Mouse (Mus musculus): ENCODE measurements at regions not wholly inside any gene's neighbourhood (a gene's known extent, or its start where the extent isn't known, plus 50 kb on each side); places are given as distances from the start of the nearest gene placed in this dataset.

DNA sequence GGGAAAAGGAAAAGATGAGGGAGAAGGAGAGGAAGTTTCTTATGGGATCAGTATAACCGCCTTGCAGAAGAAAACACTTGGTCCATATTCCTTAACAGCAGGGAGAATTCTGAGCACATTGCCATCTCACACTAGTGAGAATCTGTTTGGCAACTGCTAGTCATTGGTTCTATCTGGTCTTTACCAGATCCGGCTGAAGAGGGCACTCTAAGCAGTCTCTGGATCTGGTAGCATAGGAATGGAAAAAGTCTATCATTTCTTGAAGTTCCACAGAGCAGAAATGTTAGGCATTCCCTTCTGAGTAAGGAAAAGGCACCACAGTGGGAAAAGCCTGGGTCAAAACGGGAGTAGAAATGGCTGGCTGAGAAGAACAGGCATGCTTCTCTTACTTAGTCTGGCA is 315.4 kb upstream of the Apob start:
- no peak for DNase-seq

DNA sequence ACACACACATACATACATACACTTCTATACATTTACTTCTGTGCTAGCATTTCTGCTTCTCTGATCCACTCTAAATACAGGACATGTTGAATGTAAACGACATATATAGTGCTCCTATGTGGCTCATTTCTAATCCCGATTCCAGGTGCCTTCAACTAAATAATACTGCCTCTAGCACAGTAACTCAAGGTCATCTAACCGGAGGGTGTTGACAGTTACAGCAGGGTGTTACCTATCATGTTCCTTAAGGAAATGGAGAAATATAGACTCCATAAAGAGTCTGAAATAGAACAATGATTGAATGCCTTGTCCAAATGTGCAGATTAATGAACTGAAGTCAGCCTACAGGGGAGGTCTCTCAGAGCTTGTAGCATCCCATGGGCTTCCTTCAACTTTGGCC is 307.3 kb upstream of the Apob start:
- no peak for DNase-seq

DNA sequence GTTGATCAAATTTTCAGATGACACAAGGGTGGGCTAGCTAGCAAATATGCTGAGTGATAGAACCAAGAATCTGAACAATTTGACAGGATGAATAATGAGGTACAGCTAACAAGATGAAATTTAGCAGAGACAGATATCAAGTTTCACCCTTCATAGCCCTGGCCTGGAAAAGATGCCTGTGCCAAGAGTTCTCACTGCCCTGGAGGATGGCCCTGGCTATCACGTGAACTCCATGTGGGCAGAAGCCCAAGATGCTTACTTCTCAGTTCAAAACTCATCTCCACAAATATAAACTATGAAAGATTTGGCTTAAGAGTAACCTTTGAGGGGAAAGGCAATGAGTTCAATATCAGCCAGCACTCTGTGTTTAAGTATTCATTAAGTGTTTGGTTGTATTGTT is 306.9 kb upstream of the Apob start:
- DNase-seq = no peak

DNA sequence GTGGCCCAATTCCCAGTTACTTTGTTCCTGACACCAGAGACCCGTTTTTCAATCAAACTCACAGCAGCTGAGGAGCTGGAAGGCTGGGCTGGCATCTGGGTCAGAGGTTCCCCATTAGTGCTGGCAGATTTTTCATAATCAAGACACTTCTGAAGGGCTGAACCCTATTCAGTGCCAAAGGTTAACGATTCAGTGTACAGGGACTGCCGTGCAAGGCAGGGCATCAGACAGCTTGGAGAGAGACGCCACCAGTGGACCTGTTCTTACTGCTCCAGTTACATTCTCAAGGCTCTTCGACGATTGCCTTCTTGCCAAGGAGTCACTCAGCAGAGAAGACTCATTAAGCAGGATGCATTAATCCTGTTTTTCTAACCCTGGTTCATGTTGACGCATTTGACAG is 285.5 kb upstream of the Apob start:
- DNase-seq = no peak

DNA sequence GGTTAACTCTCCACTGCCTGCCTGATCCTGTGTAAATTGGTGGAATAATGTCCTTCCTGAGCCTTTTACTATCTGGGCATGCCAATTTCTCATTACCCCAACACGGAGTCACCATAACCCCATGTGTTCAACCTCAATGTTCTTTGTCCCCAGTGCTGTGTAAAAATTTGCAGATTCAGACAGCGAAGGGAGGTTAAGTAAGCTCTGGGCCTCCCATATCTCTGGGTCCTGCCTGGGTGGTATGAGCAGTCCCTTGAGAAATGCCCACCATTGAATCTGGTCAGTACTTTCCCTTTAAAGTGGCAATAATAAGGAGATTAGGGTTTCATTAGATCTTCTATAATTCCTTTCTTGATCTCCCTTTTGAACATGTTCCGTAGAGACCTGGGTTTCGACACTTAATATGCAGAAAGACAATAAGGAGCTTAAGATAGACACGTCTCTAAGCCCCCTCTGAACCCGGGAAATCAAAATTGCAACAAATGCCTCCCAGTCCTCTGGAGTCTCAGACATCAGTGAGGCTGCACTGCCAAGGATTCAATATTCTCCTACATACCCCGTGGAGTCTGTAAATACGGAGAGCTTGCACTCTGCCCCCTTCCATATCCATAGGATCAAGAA is 279.0 kb upstream of the Apob start:
- no peak for DNase-seq

DNA sequence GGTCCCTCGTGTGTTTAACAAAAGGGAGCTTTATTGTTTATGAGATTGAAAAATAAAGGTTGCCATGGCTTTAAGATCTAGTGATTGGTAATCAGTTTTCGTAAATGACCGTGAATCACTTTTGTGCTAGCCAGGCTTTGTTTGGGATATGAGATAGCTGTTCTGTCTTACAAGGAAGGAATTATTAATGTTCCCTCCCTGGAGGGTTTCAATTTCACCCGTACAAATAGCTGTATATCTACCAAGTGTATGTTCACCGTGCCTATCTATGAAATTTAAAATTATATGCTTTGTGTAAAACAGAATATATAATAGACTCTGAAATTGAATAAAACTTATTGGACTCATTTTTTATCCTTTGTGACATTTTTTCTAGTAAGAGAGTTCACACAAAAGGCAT is 268.3 kb upstream of the Apob start:
- DNase-seq = no peak

DNA sequence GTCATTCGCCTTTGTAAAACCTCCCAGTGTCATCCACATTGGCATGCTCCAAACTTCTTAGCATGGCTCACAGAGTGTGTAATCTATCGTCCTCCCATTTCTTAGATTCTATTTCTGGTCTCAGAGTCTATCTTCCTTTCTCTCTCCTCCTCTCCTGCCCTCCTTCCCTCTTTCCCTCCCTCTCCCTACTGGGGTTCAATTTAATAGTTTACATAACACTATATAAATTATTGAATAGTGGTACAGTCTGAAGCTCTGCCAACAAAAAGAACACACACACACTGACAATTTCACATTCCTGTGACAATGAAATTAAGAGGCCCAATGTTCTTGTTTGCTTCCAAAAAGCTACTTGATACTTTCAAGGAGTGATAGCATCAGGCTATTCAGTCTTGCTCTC is 267.6 kb upstream of the Apob start:
- DNase-seq = no peak

DNA sequence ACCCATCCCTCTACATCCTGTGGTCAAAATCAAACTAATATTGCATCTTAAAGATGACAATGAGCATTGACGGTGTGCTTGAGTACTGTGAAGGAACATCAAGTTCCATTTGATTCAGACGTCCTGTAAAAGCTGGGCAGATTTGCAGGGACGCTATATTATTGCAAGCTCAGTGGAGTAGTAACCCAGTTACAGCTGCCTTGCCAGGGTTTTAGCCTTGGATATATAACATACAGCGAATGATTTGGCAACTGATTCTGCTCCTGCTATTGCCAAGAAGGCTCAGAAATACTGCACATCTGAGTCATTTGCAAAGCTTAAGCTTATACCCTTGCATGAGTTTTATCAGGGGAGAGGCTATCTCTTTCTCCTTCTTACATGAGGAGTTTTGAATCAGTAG is 262.4 kb upstream of the Apob start:
- no peak for DNase-seq

DNA sequence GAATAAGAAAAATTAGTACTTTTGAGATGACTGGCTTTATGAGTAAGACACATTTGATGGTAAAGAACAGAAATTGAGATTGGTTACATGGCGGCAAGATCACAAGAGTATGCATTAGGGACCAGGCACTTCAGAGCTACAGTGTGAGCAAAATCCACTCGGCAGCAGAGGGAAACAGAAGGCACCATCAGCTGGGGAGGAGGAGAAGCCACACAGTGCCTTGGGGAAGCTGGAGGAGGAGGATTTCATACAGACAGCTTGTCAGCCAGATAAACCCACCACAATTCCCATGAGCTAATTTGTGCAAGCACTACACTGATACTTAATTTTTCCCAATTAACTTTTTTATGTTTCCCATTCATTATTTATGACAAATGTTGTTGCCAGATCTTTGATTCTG is 258.9 kb upstream of the Apob start:
- DNase-seq = no peak

DNA sequence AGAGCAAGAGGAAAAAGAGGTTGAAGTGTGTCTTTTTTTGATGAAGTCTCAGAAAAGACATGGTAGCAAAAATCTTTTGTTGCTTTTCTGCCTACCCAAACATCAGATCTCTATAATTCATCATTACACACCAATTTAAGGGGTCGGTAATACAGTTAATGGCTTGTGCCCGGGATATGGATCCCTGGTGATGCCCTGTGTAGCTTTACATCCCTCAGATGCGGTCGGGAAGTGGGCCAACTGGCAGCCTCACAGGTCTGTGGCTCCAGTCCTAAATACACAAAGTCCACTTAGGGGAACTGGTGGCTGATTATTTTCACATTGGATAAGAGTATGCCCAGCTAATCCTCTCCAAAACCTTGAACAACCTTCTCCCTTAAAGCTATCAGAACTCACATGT is 258.4 kb upstream of the Apob start:
- no peak for DNase-seq

DNA sequence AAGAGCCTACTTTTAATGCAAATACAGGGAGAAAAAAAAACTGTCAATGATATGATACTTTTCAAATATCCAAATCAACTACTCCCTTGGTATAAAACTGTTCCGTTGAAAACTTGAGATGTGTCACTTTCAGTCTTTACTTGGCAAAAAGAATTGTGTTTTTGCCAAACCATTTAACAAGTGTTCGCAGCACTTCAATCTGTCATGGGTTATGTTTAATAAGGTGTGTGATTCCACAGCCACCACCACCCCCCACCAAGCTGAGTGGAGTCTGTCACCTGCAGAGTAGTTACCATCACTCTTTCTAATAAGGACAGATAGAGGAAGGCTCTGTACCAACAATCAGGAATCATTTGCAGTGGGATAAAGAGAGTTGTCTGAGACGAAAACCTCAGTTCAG is 252.5 kb upstream of the Apob start:
- DNase-seq = no peak

DNA sequence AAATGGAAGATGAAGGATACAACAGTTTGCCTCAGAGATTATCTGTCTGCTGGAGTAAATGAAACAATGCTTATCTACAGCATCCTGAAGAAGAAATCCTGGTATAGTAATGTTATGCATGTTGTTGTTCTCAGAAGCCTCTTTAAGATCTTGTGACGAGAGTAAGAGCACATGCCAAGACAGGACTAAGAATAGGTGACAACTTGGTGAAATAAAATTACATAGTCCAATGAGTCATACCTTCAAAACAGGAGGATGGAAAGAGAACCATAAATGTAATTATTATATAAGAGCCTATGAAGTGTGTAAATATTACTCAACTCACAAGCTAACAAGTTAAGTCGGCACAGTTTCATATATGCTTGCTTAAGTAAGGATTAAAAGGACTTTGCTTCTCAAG is 239.4 kb upstream of the Apob start:
- no peak for DNase-seq

DNA sequence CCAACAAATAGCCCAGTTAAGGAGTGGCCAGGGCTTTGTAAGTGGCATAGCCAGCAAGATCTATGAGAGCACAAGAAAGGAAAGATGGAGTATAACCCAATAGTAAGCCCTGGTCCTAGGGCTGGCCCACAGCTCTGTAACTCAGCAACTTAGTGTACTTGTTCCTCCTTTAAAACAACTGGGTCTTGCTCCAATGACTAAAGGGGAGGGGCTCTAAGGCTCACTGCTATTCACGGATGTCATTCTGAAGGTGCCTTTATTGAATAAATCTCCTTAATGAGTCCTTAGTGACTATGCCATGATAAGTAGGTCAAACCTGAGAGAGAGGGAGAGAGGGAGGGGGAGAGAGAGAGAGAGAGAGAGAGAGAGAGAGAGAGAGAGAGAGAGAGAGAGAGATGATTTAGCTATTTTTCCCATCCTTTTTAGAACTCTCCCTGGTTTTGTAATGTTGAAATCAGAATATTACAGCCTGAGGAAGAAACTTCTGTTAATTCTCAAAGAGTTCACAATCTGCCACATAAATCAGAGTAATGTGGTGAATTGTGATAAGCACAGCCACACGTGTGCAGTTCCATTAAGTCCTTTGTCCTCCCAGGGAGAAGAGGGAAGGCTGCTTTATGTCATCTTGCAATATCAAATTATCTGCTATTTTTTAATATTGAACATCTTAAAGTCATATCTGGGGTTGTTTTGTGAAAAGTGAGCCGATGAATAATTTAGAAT is 238.7 kb upstream of the Apob start:
- no peak for DNase-seq

DNA sequence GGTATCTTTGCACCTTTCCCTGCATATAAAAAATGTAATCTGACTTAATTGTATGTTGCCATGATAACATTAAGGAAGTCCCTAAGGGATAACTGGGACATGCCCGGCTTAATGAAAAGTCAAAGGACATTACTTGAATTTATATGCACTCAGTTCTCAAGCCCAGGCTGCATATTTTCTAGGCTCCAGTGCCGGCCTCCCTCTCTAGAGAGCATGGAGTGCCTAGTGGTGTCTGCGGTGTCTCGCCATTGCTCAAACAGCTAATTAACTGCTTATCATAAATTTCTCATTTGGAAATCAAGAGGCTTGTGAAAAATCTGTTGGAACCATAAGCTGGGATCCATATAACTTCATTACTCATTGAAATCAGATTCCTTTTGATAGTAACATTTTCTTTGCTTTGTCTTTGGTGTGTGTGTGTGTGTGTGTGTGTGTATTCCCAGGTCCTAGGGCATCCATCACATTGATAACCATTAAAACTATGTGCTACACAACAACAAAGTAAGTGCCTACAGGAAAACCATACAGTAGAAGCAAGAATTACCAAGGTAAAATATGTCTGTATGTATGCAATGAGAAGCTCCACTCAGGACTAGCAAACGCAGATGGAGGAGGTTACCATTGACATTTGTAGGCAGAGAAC is 238.0 kb upstream of the Apob start:
- DNase-seq = no peak

DNA sequence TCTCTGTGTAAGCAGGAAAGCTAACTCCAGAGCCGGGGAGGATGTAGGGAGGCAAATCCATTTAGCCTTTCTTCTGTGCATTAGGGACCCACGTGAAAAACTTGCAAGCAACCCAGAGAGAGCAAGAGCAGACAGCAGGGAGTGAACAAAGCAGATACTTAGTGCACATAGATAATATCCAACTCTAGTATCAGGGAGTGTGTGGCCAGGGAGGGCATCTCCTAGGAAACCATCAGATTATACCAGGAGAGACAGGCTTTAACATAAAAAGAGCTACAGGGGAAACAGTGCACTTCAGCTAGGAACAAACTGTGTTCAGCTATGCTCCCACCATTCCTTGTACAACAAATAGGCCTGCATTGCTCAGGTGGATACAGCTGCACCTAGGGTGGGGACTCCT is 230.7 kb upstream of the Apob start:
- DNase-seq = no peak

DNA sequence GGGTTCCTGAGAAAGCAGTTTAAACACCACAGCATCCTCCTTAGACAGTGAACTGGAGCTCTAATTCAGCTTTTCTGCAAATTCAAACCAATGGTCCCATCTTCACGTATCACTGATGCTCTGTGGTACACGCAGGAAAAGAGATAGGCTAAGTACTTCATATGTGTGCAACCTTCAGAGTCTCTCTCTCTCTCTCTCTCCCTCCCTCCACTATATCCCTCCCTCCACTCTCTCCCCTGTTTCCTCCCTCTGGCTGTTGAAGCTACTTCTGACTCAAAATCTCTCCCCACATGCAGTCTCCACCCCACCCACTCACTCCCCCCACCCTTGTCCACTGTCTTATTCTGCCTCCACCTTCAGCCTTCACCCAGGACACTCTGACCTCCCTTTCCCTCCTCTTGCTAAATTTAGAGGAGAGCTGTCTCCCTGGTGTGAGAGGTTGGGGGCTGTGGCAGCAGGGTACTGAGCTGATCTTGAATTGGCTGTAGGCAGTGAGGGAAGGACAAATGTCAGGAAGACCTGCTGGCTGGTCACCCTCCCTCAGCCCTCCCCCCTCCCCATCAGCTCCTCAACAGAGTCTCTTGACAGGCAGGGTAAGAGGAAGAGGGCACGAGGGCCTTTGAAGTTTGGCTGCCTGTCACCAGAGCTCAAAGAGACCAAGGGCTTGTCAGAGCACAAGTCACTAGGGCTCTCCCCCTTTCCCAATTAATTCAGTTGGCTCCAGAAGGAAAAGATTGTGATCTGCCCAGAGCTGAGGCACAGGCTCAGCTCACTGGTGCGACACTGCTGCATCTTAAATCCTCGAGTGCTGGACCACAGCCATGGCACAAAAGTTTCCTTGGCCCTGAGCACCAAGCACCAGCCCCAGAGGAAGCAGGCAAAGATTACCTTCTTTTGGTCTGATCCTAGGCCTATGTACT is 227.9 kb upstream of the Apob start:
- DNase-seq = no peak

DNA sequence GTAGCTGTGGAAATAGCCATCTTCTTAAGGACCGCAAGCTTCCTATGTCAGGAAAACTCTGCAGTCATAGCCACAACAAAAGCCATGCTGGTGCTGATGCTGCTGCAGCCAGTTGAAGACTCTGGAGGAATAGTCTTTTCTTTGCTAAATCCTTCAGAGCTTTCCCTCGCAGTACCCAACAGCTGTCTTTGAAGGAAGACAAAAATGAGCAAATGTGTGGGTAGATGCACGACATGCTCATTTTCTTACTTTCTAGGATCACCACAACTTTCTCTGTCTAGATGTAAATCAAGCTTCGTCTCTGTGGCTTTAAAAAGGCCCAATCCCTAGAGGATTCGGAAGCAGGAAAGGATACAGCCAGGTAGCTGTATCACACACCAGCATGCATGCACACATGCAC is 222.6 kb upstream of the Apob start:
- DNase-seq = no peak

DNA sequence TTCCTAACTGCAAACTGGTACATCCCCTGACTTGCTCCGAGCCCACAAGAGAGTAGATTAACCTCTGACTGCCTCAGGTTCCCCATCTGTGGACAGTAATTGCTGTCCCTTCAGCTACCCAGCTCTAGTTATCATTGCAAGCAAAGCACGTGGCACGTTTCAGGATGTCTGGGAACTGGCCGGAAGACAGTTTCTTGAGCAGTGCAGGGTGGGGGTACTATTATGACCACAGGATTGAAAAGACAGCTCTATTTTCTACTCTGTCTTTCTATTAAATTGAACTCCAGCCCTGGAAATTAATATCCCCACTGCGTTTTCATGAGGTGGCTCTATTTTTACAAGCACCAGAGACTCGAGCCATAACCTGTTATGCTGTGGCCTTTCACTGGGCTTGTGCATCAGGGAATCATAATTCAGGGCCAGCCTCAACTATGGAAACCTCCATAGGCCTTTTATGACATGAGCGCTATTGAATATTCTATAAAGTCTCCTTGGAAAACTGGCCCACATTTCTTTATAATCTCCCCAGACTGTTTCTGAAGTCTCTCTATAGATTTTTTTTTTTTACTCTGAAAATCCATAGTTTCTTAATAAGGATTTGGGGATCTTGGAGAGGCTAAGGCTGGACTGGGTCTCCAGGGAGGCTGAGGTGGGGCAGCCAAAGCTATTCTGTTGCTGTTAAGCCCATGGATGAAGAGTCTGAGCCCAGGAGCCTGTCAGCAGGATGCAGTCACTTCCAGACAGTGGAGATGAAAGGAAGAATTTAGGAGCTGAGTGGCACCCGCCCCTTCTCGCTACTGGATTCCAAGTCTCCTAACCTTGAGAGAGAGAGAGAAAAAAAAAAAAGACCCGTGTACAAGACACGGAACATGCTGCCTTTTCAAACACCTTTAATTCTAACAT is 212.4 kb upstream of the Apob start:
- no peak for DNase-seq

DNA sequence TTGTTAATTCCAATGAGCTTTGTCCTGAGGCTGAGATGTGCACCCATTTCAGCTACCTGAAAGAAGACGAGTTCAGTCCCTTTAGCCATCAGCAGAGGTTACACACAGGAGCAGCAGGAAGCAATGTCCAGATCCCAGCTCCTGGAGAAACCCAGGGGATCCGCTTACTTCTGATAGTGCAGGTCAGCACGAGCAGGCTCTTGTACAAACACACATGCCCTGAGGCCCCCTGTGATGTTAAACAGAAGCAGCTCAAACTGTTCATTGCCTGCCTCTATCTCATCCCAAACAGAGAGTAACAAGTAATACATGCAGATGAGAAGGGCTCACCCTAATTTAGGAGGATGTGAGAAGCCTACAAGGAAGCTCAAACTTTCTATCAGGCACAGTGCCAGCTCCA is 203.3 kb upstream of the Apob start:
- no peak for DNase-seq

DNA sequence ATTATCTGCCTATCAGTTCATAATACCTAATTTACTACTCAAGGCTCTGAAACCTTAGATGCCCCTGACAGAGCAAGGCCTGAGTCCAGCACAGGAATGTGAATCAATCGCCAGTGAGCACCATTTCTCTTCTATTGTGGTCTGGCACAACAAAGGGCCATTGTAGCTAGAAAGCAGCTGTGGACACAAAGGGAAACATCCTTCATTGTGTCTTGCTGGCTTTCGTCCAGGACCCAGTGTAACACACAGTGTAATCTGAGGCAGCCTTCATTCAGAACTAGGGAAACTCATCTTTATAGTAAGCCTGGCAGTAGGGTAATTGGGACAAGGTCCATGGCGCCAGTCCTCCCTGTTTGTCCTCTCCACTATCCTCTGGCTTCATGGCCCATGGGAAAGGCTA is 201.1 kb upstream of the Apob start:
- DNase-seq = no peak

DNA sequence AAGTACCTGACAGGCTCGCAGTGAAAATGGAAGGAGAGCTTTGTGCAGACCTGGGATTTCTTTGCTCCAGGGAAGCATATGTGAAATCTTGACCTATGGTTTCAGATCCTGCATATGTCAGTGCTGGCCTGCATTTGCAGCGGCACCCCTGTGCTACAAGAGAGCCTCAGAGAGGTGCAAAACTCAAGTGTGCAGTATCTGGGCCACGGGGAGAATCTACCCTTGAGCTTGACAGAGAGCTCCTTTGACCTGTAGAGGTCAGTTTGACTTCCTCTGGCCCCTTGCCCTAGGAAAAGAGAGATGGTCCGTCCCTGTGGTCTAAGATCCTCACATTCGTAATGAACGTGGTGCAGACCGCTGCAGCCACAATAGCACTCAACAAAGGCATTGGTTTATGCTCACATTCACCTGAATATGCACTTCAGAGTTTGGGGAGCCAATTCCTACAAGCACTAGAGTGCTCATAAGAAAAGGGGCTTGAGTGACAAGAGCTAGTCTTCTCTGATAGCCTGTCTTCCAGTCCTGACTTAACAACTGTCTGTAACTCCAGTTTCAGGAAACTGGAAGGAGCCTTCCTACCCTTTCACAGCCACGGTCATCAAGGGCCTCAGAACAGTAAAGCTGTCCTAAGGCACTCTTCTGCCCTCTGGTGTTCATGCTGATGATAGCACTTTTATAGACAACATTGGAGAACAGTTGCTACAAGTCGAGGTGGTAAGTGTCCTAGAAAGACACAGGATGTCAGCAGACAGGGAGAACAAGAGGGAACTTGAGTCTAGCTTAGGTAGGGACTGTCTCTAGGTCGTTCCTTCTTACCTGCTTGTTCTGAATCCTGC is 200.0 kb upstream of the Apob start:
- DNase-seq = peak; percentile 24
